Mouse (Mus musculus) stomach, embryonic 15.5 days (tissue): ENCODE results near the gene Olfr954. TPM values are rescaled to one million over a fixed set of nuclear protein-coding genes. Genes with fewer than 3 reads are reported as not detected.

Experiments
- ATAC-seq: fragments of 200-750 bp; cut with Nextera tagmentation; 2 replicates; pipeline ENCODE4 v1.8.0; 2017; ENCODE audit warnings: low read depth, moderate number of reproducible peaks, moderate TSS enrichment; ENCODE audit not compliant: insufficient read depth, low FRiP score
- H3K27ac ChIP-seq: fragments of 300-500 bp; sonication (generic); 2 replicates; pipeline ENCODE4 v1.5.1; 2015; ENCODE audit warnings: mild to moderate bottlenecking, inconsistent platforms
- H3K27me3 ChIP-seq: fragments of 300-500 bp; sonication (generic); replicated peaks from 2 replicates; pipeline ENCODE4 v1.6.1; 2015; ENCODE audit warnings: inconsistent platforms
- H3K36me3 ChIP-seq: fragments of 300-500 bp; sonication (generic); 2 replicates; pipeline ENCODE4 v1.6.1; 2015; ENCODE audit warnings: inconsistent platforms
- H3K4me1 ChIP-seq: fragments of 300-500 bp; sonication (generic); 2 replicates; pipeline ENCODE4 v1.6.1; 2015; ENCODE audit warnings: inconsistent platforms
- H3K4me2 ChIP-seq: fragments of 300-500 bp; sonication (generic); 2 replicates; pipeline ENCODE4 v1.6.1; 2015; ENCODE audit warnings: mild to moderate bottlenecking, inconsistent platforms
- H3K4me3 ChIP-seq: fragments of 300-500 bp; sonication (generic); replicated peaks from 2 replicates; pipeline ENCODE4 v1.5.1; 2015; ENCODE audit warnings: inconsistent platforms
- H3K9ac ChIP-seq: fragments of 300-500 bp; sonication (generic); 2 replicates; pipeline ENCODE4 v1.6.1; 2015; ENCODE audit warnings: inconsistent platforms
- H3K9me3 ChIP-seq: fragments of 300-500 bp; sonication (generic); 2 replicates; pipeline ENCODE4 v1.6.1; 2016; ENCODE audit warnings: inconsistent platforms
- WGBS: fragments of 180-500 bp; shearing (Covaris S2); methylation state at CpG from one replicate; pipeline ENCODE4 v1.1.7; 2015; 5-methylcytosine and 5-hydroxymethylcytosine counted together
- polyA plus RNA-seq: library from polyadenylated mRNA; unstranded; fragments of >200 nt; fragmentation: Nextera tagmentation; extraction: Ambion mirVana; gene quantifications from 2 replicates; pipeline ENCODE4 v1.2.1, GENCODE M21; 2015

Olfr954 gene
- polyA plus RNA-seq, result not detected in 2 replicates

- no peak for ATAC-seq
- Histone ChIP-seq H3K36me3 (no peaks in the 10 kb centered on the region), H3K27ac (no peak within 1 kb of the TSS), H3K27me3 (no peaks in the 10 kb centered on the region), H3K4me1 (no peaks in the 10 kb centered on the region), H3K4me2 (no peak within 1 kb of the TSS), H3K9me3 (no peaks in the 10 kb centered on the region), H3K9ac (no peak within 1 kb of the TSS), H3K4me3 (no peak within 1 kb of the TSS)
- WGBS, result 83% methylated on average over 6 of the region's 6 CpGs
These were observed at the start of gene Olfr954 for GRCm38 (mm10) chr9:39456401-39456800. Gene Olfr954, plus strand, starts transcription at chr9:39456701.

DNA sequence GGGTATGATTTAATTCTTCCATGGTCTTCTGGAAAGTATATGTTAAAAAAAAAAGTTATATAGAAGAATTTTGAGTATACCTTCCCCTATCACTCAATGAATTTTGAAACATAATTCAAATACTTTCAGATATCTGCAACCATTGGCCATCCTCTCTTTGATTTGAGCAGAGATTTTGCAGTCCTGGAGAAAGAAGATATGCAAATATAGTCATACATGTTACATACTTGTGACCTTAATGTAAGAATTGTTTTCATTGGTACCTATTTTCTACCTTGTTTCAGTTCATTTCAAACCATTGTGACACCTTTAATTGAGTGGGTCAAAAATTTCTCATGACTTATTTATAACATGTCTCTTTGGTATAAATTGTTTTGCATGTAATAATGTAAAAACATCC is 29.5 kb upstream of the Olfr954 start, which contains the start of gene Olfr952:
Gene Olfr952, minus strand, starts transcription at position 101 of the 400 bp plus-strand sequence.
- Histone ChIP-seq H3K9ac (no peak within 1 kb of the TSS), H3K4me2 (no peak within 1 kb of the TSS), H3K27ac (no peak within 1 kb of the TSS), H3K4me1 (no peaks in the 10 kb centered on the region), H3K27me3 (no peaks in the 10 kb centered on the region), H3K4me3 (no peak within 1 kb of the TSS), H3K36me3 (no peaks in the 10 kb centered on the region), H3K9me3 (no peaks in the 10 kb centered on the region)
- ATAC-seq, result no peak

GRCm38 (mm10) chr9:39471844-39472243 is 15.3 kb downstream of the Olfr954 start, which contains the start of gene Olfr955:
Gene Olfr955, minus strand, starts transcription at chr9:39471944.
- H3K4me1 ChIP-seq, result no peaks in the 10 kb centered on the region
- ATAC-seq, result no peak
- H3K36me3 ChIP-seq, result no peaks in the 10 kb centered on the region
- 52% methylated on average over 1 of the region's 1 CpGs for WGBS
- H3K9me3 ChIP-seq, result no peaks in the 10 kb centered on the region
- no peak within 1 kb of the TSS for H3K9ac ChIP-seq
- no peak within 1 kb of the TSS for H3K27ac ChIP-seq
- no peak within 1 kb of the TSS for H3K4me2 ChIP-seq
- no peak within 1 kb of the TSS for H3K4me3 ChIP-seq
- H3K27me3 ChIP-seq, result no peaks in the 10 kb centered on the region

DNA sequence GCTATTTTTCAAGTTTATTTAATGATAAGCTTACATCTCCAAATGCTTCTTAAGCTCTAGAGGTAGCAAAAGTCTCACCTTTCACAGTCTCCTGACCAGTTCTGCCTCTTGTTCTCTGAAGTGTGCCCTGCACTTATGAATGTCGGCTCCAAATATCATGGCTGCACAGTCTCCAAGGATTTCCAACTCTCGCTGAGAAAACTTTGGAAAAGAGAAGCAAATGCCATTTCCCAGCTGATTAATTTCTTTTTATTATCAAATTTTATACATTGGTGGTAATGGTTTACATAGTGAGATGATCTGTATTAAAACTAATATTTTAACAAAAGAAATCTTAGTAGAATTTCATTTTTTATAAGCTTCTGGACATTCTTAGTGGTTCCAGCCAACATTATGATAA is 37.4 kb downstream of the Olfr954 start, which contains the start of gene Olfr44:
Gene Olfr44, minus strand, starts transcription at position 101 of the 400 bp plus-strand sequence.
- no peaks in the 10 kb centered on the region for H3K4me1 ChIP-seq
- no peak within 1 kb of the TSS for H3K9ac ChIP-seq
- no peaks in the 10 kb centered on the region for H3K36me3 ChIP-seq
- no peak within 1 kb of the TSS for H3K4me3 ChIP-seq
- no peak within 1 kb of the TSS for H3K4me2 ChIP-seq
- H3K9me3 ChIP-seq, result no peaks in the 10 kb centered on the region
- no peak within 1 kb of the TSS for H3K27ac ChIP-seq
- no peak for ATAC-seq
- H3K27me3 ChIP-seq, result no peaks in the 10 kb centered on the region
- WGBS, result 82% methylated on average over 2 of the region's 2 CpGs

- H3K4me1 ChIP-seq, result no peaks in the 10 kb centered on the region
- no peaks in the 10 kb centered on the region for H3K27me3 ChIP-seq
- no peaks in the 10 kb centered on the region for H3K9me3 ChIP-seq
- no peak overlapping the region for H3K27ac ChIP-seq
- no peak for ATAC-seq
- no peaks in the 10 kb centered on the region for H3K36me3 ChIP-seq
- no peak overlapping the region for H3K4me2 ChIP-seq
- 6% methylated on average over 6 of the region's 6 CpGs for WGBS
- H3K4me3 ChIP-seq, result no peak overlapping the region
- H3K9ac ChIP-seq, result no peak overlapping the region
These were observed 52.5 kb downstream of the Olfr954 start for GRCm38 (mm10) chr9:39508998-39509397.

DNA sequence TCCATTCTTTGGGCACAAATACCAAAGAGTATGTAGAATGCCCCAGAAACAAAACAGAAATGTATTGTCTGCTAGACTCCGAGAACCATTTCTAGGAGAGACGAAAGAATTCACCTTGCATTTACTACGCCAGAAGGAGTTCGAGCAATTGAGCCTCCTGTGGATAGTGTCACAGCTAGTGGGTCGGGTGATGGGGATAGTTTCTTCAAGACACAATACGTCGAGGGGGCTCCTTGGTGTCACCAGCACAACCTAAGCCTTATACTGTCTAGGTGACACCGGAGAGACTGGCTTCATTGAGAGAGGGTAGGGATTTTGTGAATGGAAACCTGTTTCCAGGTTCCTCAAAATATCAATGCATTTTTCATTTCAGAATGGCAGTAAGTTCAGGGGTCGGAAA is 52.9 kb downstream of the Olfr954 start:
- 79% methylated on average over 9 of the region's 9 CpGs for WGBS

More for the DNA sequence above, 52.9 kb downstream of the Olfr954 start:
- ATAC-seq, result no peak
- H3K36me3 ChIP-seq, result no peaks in the 10 kb centered on the region
- H3K9ac ChIP-seq, result no peak overlapping the region
- no peaks in the 10 kb centered on the region for H3K4me1 ChIP-seq
- no peaks in the 10 kb centered on the region for H3K9me3 ChIP-seq
- H3K4me3 ChIP-seq, result no peak overlapping the region
- no peak overlapping the region for H3K4me2 ChIP-seq
- H3K27ac ChIP-seq, result no peak overlapping the region
- H3K27me3 ChIP-seq, result no peaks in the 10 kb centered on the region

Other genes with a start within 250 kb of the Olfr954 start
- not detected in 2 replicates for gene Olfr1537, start 206.7 kb upstream of the Olfr954 start, polyA plus RNA-seq
- gene Olfr945, start 179.9 kb upstream of the Olfr954 start, polyA plus RNA-seq, result not detected in 2 replicates
- gene Olfr948, start 130.7 kb upstream of the Olfr954 start, polyA plus RNA-seq, result not detected in 2 replicates
- gene Olfr951, start 69.3 kb upstream of the Olfr954 start, polyA plus RNA-seq, result not detected in 2 replicates
- gene Olfr952, start 29.6 kb upstream of the Olfr954 start, polyA plus RNA-seq, result not detected in 2 replicates
- gene Olfr955, start 15.2 kb downstream of the Olfr954 start, polyA plus RNA-seq, result not detected in 2 replicates
- gene Olfr44, start 37.3 kb downstream of the Olfr954 start, polyA plus RNA-seq, result not detected in 2 replicates
- gene Olfr957, start 59.1 kb downstream of the Olfr954 start, polyA plus RNA-seq, result not detected in 2 replicates
- not detected in 2 replicates for gene Olfr958, start 97.4 kb downstream of the Olfr954 start, polyA plus RNA-seq
- not detected in 2 replicates for gene Olfr959, start 118.9 kb downstream of the Olfr954 start, polyA plus RNA-seq
- gene AW551984, start 147.7 kb downstream of the Olfr954 start, polyA plus RNA-seq, result 25.7 and 28.1 TPM in 2 replicates
- gene Olfr148, start 154.0 kb downstream of the Olfr954 start, polyA plus RNA-seq, result not detected in 2 replicates
- not detected in 2 replicates for gene Olfr960, start 164.7 kb downstream of the Olfr954 start, polyA plus RNA-seq
- not detected in 2 replicates for gene Olfr961, start 188.4 kb downstream of the Olfr954 start, polyA plus RNA-seq
- not detected in 2 replicates for gene Olfr963, start 210.5 kb downstream of the Olfr954 start, polyA plus RNA-seq